Mouse (Mus musculus) stomach, embryonic 16.5 days (tissue): ENCODE measurements around the gene Dkk3. TPM values are rescaled to one million over a fixed set of nuclear protein-coding genes. Genes with fewer than 3 reads are reported as not detected.

ENCODE experiments used
- ATAC-seq: fragments of 200-750 bp; cut with Nextera tagmentation; 2 replicates; pipeline ENCODE4 v1.8.0; 2017; ENCODE audit warnings: moderate number of reproducible peaks, moderate TSS enrichment; ENCODE audit not compliant: insufficient read depth, low FRiP score
- H3K27ac ChIP-seq: fragments of 300-500 bp; sonication (generic); 2 replicates; pipeline ENCODE4 v1.5.1; 2014; ENCODE audit warnings: low read length
- H3K27me3 ChIP-seq: fragments of 300-500 bp; sonication (generic); 2 replicates; pipeline ENCODE4 v1.6.1; 2014; ENCODE audit warnings: low read length, control low read depth, mixed read lengths; ENCODE audit not compliant: control insufficient read depth, insufficient read depth
- H3K36me3 ChIP-seq: fragments of 300-500 bp; sonication (generic); 2 replicates; pipeline ENCODE4 v1.6.1; 2014; ENCODE audit warnings: low read length; ENCODE audit not compliant: control insufficient read depth, insufficient read depth
- H3K4me1 ChIP-seq: fragments of 300-500 bp; sonication (generic); 2 replicates; pipeline ENCODE4 v1.6.1; 2014; ENCODE audit warnings: low read length, control low read depth, mixed read lengths; ENCODE audit not compliant: control insufficient read depth, insufficient read depth
- H3K4me2 ChIP-seq: fragments of 300-500 bp; sonication (generic); 2 replicates; pipeline ENCODE4 v1.6.1; 2014; ENCODE audit warnings: low read depth, low read length, mixed read lengths
- H3K4me3 ChIP-seq: fragments of 300-500 bp; sonication (generic); replicated peaks from 2 replicates; pipeline ENCODE4 v1.5.1; 2014; ENCODE audit warnings: mild to moderate bottlenecking, low read length
- H3K9ac ChIP-seq: fragments of 300-500 bp; sonication (generic); 2 replicates; pipeline ENCODE4 v1.6.1; 2014; ENCODE audit warnings: low read length
- H3K9me3 ChIP-seq: fragments of 300-500 bp; sonication (generic); replicated peaks from 2 replicates; pipeline ENCODE4 v1.6.1; 2016; ENCODE audit warnings: low read length, control low read depth; ENCODE audit not compliant: control insufficient read depth
- WGBS: fragments of 180-500 bp; shearing (Covaris S2); extraction: QIAGEN DNeasy Blood & Tissue Kit; methylation state at CpG from one replicate; pipeline ENCODE4 v1.1.7; 2014; 5-methylcytosine and 5-hydroxymethylcytosine counted together
- polyA plus RNA-seq: library from polyadenylated mRNA; unstranded; fragments of >200 nt; fragmentation: Nextera tagmentation; extraction: Ambion mirVana; gene quantifications from 2 replicates; pipeline ENCODE4 v1.2.1, GENCODE M21; 2015

Dkk3 gene
- polyA plus RNA-seq, 1 experiment from 2014 or later, result 45.4 TPM

DNA sequence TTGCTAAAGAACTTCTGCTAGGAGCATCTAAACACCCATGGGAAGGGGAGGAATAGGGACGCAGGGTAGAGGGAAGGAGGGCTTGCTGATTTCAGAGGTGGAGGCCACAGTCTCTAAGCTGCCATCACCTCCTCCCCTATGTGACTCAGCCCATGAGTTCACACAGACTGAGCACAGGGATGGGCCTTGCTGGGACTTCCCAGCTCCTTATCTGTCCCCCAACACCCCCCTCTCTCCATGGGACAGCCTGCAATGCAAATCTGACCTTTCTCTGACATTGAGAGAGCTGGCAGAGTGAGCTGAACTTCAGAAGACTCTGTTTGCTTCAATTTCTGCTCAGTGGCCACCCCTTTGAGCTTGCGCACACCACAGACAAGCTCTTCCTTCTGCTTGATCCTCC lies 18.1 kb downstream of the Dkk3 start:
- Histone ChIP-seq H3K27ac (no peak overlapping the region), H3K27me3 (no peaks in the 10 kb centered on the region), H3K4me2 (no peak overlapping the region), H3K9ac (no peak overlapping the region), H3K9me3 (no peaks in the 10 kb centered on the region), H3K4me3 (no peak overlapping the region), H3K4me1 (peaks cover 4% of the 10 kb centered on the region; the same call in 1 of the 2 replicates), H3K36me3 (no peaks in the 10 kb centered on the region)
- 86% methylated on average over 2 of the region's 2 CpGs for WGBS
- 0 out of 2 replicates have a peak, but pooled peaks have one; percentile 11 for ATAC-seq

GRCm38 (mm10) chr7:112138509-112139405 lies 20.1 kb downstream of the Dkk3 start:
- Histone ChIP-seq H3K27ac (peak overlapping the region; percentile 1; the same call in 1 of the 2 replicates), H3K4me3 (no peak overlapping the region), H3K4me2 (no peak overlapping the region), H3K9ac (no peak overlapping the region), H3K27me3 (no peaks in the 10 kb centered on the region), H3K36me3 (no peaks in the 10 kb centered on the region), H3K9me3 (no peaks in the 10 kb centered on the region), H3K4me1 (peaks cover 4% of the 10 kb centered on the region; the same call in 1 of the 2 replicates)
- WGBS, result 58% methylated on average over 11 of the region's 11 CpGs
- no peak for ATAC-seq

- Histone ChIP-seq H3K27me3 (no peaks in the 10 kb centered on the region), H3K9me3 (no peaks in the 10 kb centered on the region), H3K27ac (peak overlapping the region; percentile 1; the same call in 1 of the 2 replicates), H3K4me2 (no peak overlapping the region), H3K36me3 (no peaks in the 10 kb centered on the region), H3K4me3 (no peak overlapping the region), H3K4me1 (peaks cover 4% of the 10 kb centered on the region; the same call in 1 of the 2 replicates), H3K9ac (no peak overlapping the region)
- no peak for ATAC-seq
- WGBS, result 58% methylated on average over 7 of the region's 7 CpGs
These were observed 20.7 kb downstream of the Dkk3 start for GRCm38 (mm10) chr7:112138168-112138508.

- no peak for ATAC-seq
- 76% methylated on average over 5 of the region's 5 CpGs for WGBS
- H3K4me3 ChIP-seq, result no peak overlapping the region
These were observed 22.3 kb downstream of the Dkk3 start for GRCm38 (mm10) chr7:112136537-112136936.

GRCm38 (mm10) chr7:112135161-112135560 lies 23.7 kb downstream of the Dkk3 start:
- WGBS, result 81% methylated on average over 4 of the region's 4 CpGs
- Histone ChIP-seq H3K27me3 (no peaks in the 10 kb centered on the region), H3K4me1 (peaks cover 4% of the 10 kb centered on the region; the same call in 1 of the 2 replicates)

More at GRCm38 (mm10) chr7:112136537-112136936, 22.3 kb downstream of the Dkk3 start:
- no peaks in the 10 kb centered on the region for H3K9me3 ChIP-seq
- no peak overlapping the region for H3K4me2 ChIP-seq
- H3K27me3 ChIP-seq, result no peaks in the 10 kb centered on the region
- H3K4me1 ChIP-seq, result peaks cover 4% of the 10 kb centered on the region; the same call in 1 of the 2 replicates
- no peak overlapping the region for H3K27ac ChIP-seq
- no peaks in the 10 kb centered on the region for H3K36me3 ChIP-seq
- H3K9ac ChIP-seq, result no peak overlapping the region

GRCm38 (mm10) chr7:112133277-112133676 lies 25.6 kb downstream of the Dkk3 start:
- Histone ChIP-seq H3K27me3 (no peaks in the 10 kb centered on the region), H3K4me2 (no peak overlapping the region), H3K4me1 (no peaks in the 10 kb centered on the region), H3K36me3 (no peaks in the 10 kb centered on the region), H3K4me3 (no peak overlapping the region), H3K9ac (no peak overlapping the region), H3K27ac (no peak overlapping the region), H3K9me3 (no peaks in the 10 kb centered on the region)
- ATAC-seq, result no peak
- WGBS, result 87% methylated on average over 5 of the region's 5 CpGs

More at GRCm38 (mm10) chr7:112135161-112135560, 23.7 kb downstream of the Dkk3 start:
- no peaks in the 10 kb centered on the region for H3K36me3 ChIP-seq
- H3K4me3 ChIP-seq, result no peak overlapping the region
- no peak overlapping the region for H3K4me2 ChIP-seq
- H3K27ac ChIP-seq, result no peak overlapping the region
- H3K9me3 ChIP-seq, result no peaks in the 10 kb centered on the region
- H3K9ac ChIP-seq, result no peak overlapping the region
- ATAC-seq, result no peak

DNA sequence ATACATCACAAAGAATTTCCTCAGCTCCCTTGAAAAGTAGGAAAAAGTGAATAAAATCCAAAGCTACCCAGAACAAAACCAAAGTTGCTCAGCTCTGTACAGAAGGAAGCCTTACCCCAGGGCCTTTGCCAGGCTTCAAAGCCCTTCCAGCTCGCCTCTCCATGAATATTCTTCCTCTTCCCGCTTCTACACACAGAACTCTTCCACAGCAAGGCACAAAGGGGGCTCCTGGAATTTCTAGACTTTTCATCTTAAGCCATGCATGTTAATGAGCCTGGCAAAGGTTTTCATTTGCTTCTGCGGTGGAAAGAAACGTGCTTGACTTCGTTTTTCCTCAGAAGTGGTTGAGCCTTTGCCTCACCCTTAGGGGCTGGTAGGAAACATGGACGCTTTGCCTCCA lies 26.9 kb downstream of the Dkk3 start:
- no peak overlapping the region for H3K27ac ChIP-seq
- H3K4me1 ChIP-seq, result no peaks in the 10 kb centered on the region
- H3K4me3 ChIP-seq, result no peak overlapping the region
- no peaks in the 10 kb centered on the region for H3K36me3 ChIP-seq
- H3K4me2 ChIP-seq, result no peak overlapping the region
- no peaks in the 10 kb centered on the region for H3K27me3 ChIP-seq
- 0 out of 2 replicates have a peak overlapping the region, but pooled peaks have one; percentile 21 for H3K9ac ChIP-seq
- no peak for ATAC-seq
- 73% methylated on average over 6 of the region's 6 CpGs for WGBS
- no peaks in the 10 kb centered on the region for H3K9me3 ChIP-seq

DNA sequence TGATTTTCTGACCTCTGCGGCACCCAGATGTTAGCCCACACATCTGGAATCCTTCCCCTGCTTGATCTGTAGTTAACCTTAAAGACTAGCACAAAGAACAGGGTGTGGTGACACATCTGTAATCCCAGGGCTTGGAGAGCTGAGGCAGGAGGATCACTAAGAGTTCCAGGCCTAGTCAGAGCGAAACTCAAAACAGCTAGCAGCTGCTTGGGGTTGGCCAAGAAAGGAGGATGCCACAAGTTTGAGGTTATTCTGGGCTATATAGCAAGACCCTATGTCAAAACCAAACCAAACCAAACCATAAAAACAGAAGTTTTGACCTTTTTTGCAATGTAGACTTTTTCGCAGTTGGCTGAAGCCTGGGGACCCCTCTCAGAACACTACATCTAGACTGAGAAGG lies 28.2 kb downstream of the Dkk3 start:
- Histone ChIP-seq H3K4me1 (no peaks in the 10 kb centered on the region), H3K9me3 (no peaks in the 10 kb centered on the region), H3K36me3 (no peaks in the 10 kb centered on the region), H3K27ac (no peak overlapping the region), H3K27me3 (no peaks in the 10 kb centered on the region), H3K4me2 (no peak overlapping the region), H3K4me3 (no peak overlapping the region), H3K9ac (no peak overlapping the region)
- 94% methylated on average over 3 of the region's 3 CpGs for WGBS
- no peak for ATAC-seq

- no peak overlapping the region for H3K4me3 ChIP-seq
- H3K27ac ChIP-seq, result no peak overlapping the region
- H3K36me3 ChIP-seq, result no peaks in the 10 kb centered on the region
- 76% methylated on average over 6 of the region's 6 CpGs for WGBS
- no peaks in the 10 kb centered on the region for H3K27me3 ChIP-seq
- ATAC-seq, result no peak
- no peaks in the 10 kb centered on the region for H3K9me3 ChIP-seq
- no peak overlapping the region for H3K4me2 ChIP-seq
- H3K9ac ChIP-seq, result no peak overlapping the region
- H3K4me1 ChIP-seq, result no peaks in the 10 kb centered on the region
These were observed 29.0 kb downstream of the Dkk3 start for GRCm38 (mm10) chr7:112129851-112130250.
